Mouse (Mus musculus) ES-Bruce4 (cell line): Measurements from ENCODE around the gene Pnpo.

Experiments
- CTCF ChIP-seq: IDR thresholded peaks from one replicate; pipeline ENCODE4 v1.8.1; 2011; ENCODE audit warnings: low read depth, low read length
- EP300 ChIP-seq: IDR thresholded peaks from 2 replicates; pipeline ENCODE4 v1.6.1; 2011; ENCODE audit warnings: low read depth, low read length; ENCODE audit not compliant: insufficient read depth
- POLR2A ChIP-seq: IDR thresholded peaks from one replicate; pipeline ENCODE4 v1.8.1; 2011; ENCODE audit warnings: low read length; ENCODE audit not compliant: insufficient read depth

DNA sequence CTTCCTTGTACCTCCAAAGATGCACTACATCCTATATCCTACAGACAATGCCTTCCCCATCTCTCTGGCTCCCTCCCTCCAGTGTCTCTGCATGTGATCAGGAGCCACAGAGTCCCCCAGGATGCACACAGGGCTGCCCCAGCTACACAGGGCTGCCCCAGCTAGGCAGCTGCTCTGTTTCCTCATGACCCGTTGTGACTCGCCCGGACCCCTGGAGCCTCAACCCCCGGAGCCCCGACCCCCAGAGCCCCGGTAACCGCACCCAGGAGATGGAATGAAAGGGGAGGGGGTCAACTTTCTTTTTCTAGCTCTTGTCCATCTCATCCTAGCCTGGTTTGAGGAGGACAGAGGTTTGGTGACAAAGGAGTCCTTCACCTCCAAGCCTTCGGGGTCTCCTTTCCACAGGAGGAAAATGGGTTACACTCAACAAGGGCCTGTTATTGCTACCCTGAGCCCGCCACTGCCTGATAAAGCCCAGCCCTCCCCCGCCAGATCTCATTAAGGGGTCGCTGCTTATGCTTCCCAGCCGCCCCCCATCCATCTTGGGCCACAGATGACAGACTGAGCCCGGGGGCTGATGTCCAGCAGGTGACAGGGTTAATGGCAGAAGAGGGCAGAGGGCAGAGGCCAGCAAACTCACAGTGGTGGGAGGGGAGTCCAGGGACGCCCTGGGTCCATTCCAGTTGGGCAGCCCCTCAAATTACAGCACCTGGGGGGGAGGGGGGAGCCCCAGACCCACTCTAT is 51.8 kb downstream of the Pnpo start:
- no peak for TF ChIP-seq CTCF
- TF ChIP-seq EP300, result no peak
- no peak for TF ChIP-seq POLR2A
